8 mouse cellular contexts compared by ENCODE assay signal in genomic region chr13:51407541-51408217, GRCm38 (mm10). TPM values are rescaled to one million over a fixed set of nuclear protein-coding genes. Genes with fewer than 3 reads are reported as not detected.
DNase-seq lines count a peak whose midpoint lies in the region; ATAC-seq and TF ChIP-seq lines count a peak whose summit lies in the region.

No protein-coding gene starts in this region.

- H3K4me3 ChIP-seq in kidney, embryonic 14.5 days (ENCODE audit: low read length) = peak overlapping the region; percentile 53
- H3K4me3 ChIP-seq in embryonic facial prominence, embryonic 10.5 days = peak overlapping the region; percentile 70
- H3K4me3 ChIP-seq in hindbrain, embryonic 11.5 days (ENCODE audit: low read depth, low read length) = no peak overlapping the region
- no peak overlapping the region for H3K4me3 ChIP-seq in midbrain, postnatal 0 days (ENCODE audit: low read depth, low read length)

- 22% methylated on average over 13 of the region's 13 CpGs for WGBS in kidney, embryonic 14.5 days
- 19% methylated on average over 13 of the region's 13 CpGs for WGBS in embryonic facial prominence, embryonic 10.5 days
- WGBS in hindbrain, embryonic 11.5 days = 19% methylated on average over 13 of the region's 13 CpGs
- 39% methylated on average over 13 of the region's 13 CpGs for WGBS in midbrain, postnatal 0 days

- peak overlapping the region; percentile 66; the same call in 1 of the 2 replicates for H3K9ac ChIP-seq in kidney, embryonic 14.5 days (ENCODE audit: low read depth, low read length)
- H3K9ac ChIP-seq in hindbrain, embryonic 11.5 days (ENCODE audit: low read depth, low read length) = no peak overlapping the region
- 0 out of 2 replicates have a peak overlapping the region, but pooled peaks have one; percentile 33 for H3K9ac ChIP-seq in midbrain, postnatal 0 days (replicated peaks; ENCODE audit: low read length, poor library complexity, severe bottlenecking)

- peak; percentile 5; the same call in 1 of the 2 replicates for ATAC-seq in kidney, embryonic 14.5 days (ENCODE audit: low FRiP score, low TSS enrichment)
- ATAC-seq in hindbrain, embryonic 11.5 days (ENCODE audit: low FRiP score) = no peak; the same call in 1 of the 2 replicates
- ATAC-seq in midbrain, postnatal 0 days (ENCODE audit: low FRiP score) = no peak
- ATAC-seq in erythroblast, adult 5-6 weeks (replicated peaks; ENCODE audit: low FRiP score, poor library complexity, severe bottlenecking) = no peak

- no peak for TF ChIP-seq CTCF in midbrain, postnatal 0 days (IDR thresholded peaks at IDR 0.05)

- peak overlapping the region; percentile 66 for H3K4me2 ChIP-seq in kidney, embryonic 14.5 days (replicated peaks; ENCODE audit: low read depth, low read length)
- 0 out of 2 replicates have a peak overlapping the region, but pooled peaks have one; percentile 47 for H3K4me2 ChIP-seq in hindbrain, embryonic 11.5 days (replicated peaks; ENCODE audit: low read depth, low read length)
- no peak overlapping the region; the same call in 1 of the 2 replicates for H3K4me2 ChIP-seq in midbrain, postnatal 0 days (ENCODE audit: low read depth, low read length, poor library complexity, severe bottlenecking)

- H3K36me3 ChIP-seq in kidney, embryonic 14.5 days (ENCODE audit: control insufficient read depth, insufficient read depth, low read length) = no peaks in the 10 kb centered on the region
- no peaks in the 10 kb centered on the region for H3K36me3 ChIP-seq in embryonic facial prominence, embryonic 10.5 days (replicated peaks)
- no peaks in the 10 kb centered on the region for H3K36me3 ChIP-seq in hindbrain, embryonic 11.5 days (ENCODE audit: control insufficient read depth, insufficient read depth, low read length)
- no peaks in the 10 kb centered on the region for H3K36me3 ChIP-seq in midbrain, postnatal 0 days (ENCODE audit: insufficient read depth, low read length)

- no peaks in the 10 kb centered on the region for H3K9me3 ChIP-seq in kidney, embryonic 14.5 days (ENCODE audit: control insufficient read depth, low read length)
- no peaks in the 10 kb centered on the region for H3K9me3 ChIP-seq in embryonic facial prominence, embryonic 10.5 days
- no peaks in the 10 kb centered on the region for H3K9me3 ChIP-seq in hindbrain, embryonic 11.5 days (ENCODE audit: control insufficient read depth, low read length)
- no peaks in the 10 kb centered on the region for H3K9me3 ChIP-seq in midbrain, postnatal 0 days (ENCODE audit: low read length)

- no peak for DNase-seq in kidney, postnatal 25 days
- DNase-seq in embryonic facial prominence, embryonic 10.5 days (ENCODE audit: low spot score) = peak; percentile 31
- no peak for DNase-seq in hindbrain, embryonic 11.5 days (ENCODE audit: low spot score)
- DNase-seq in midbrain, postnatal 0 days (ENCODE audit: low spot score) = no peak
- no peak for DNase-seq in MN1 (ENCODE audit: low spot score)
- DNase-seq in cerebellum, adult 8-10 months = no peak

- H3K4me1 ChIP-seq in kidney, embryonic 14.5 days (ENCODE audit: control insufficient read depth, insufficient read depth, low read length) = 0 out of 2 replicates have a peak, but pooled peaks cover 9% of the 10 kb centered on the region
- H3K4me1 ChIP-seq in embryonic facial prominence, embryonic 10.5 days = peaks cover 64% of the 10 kb centered on the region
- peaks cover 10% of the 10 kb centered on the region; the same call in 1 of the 2 replicates for H3K4me1 ChIP-seq in hindbrain, embryonic 11.5 days (replicated peaks; ENCODE audit: control insufficient read depth, insufficient read depth, low read length)
- H3K4me1 ChIP-seq in midbrain, postnatal 0 days (ENCODE audit: insufficient read depth, low read length) = no peaks in the 10 kb centered on the region

- peaks cover 8% of the 10 kb centered on the region; the same call in 1 of the 2 replicates for H3K27me3 ChIP-seq in kidney, embryonic 14.5 days (ENCODE audit: control insufficient read depth, insufficient read depth, low read length)
- H3K27me3 ChIP-seq in embryonic facial prominence, embryonic 10.5 days (replicated peaks; ENCODE audit: low read depth, poor library complexity, severe bottlenecking) = peaks cover 46% of the 10 kb centered on the region
- peaks cover 9% of the 10 kb centered on the region for H3K27me3 ChIP-seq in hindbrain, embryonic 11.5 days (ENCODE audit: control insufficient read depth, insufficient read depth, low read length)
- peaks cover 12% of the 10 kb centered on the region for H3K27me3 ChIP-seq in midbrain, postnatal 0 days (ENCODE audit: insufficient read depth, low read length)

- peak overlapping the region; percentile 20 for H3K27ac ChIP-seq in kidney, embryonic 14.5 days (ENCODE audit: low read depth, low read length)
- H3K27ac ChIP-seq in embryonic facial prominence, embryonic 10.5 days (replicated peaks) = peak overlapping the region; percentile 89
- no peak overlapping the region for H3K27ac ChIP-seq in hindbrain, embryonic 11.5 days (ENCODE audit: low read depth, low read length)
- H3K27ac ChIP-seq in midbrain, postnatal 0 days (ENCODE audit: low read depth, low read length) = no peak overlapping the region

RNA-seq across cellular contexts. Expression of gene S1pr3, which starts 0.8 kb away (rescaled TPM):
- polyA plus RNA-seq in kidney, embryonic 14.5 days (2014; fragmentation: Nextera tagmentation; extraction: Ambion mirVana) = 24.9 and 51.9 TPM in 2 replicates
- 50.4 and 67.6 TPM in 2 replicates for polyA plus RNA-seq in embryonic facial prominence, embryonic 10.5 days (2016; fragmentation: Nextera tagmentation; extraction: Ambion mirVana)
- 46.8 and 48.5 TPM in 2 replicates for polyA plus RNA-seq in hindbrain, embryonic 11.5 days (2014; fragmentation: Nextera tagmentation; extraction: Ambion mirVana)
- total RNA-seq in midbrain, postnatal 0 days (2014; rRNA removed) = 9.5 and 9.6 TPM in 2 replicates
- polyA plus RNA-seq in midbrain, postnatal 0 days (2015; fragmentation: Nextera tagmentation; extraction: Ambion mirVana) = 7.0 and 7.3 TPM in 2 replicates
- total RNA-seq in erythroblast, adult 5-6 weeks (2015; ENCODE audit: low replicate concordance) = 0.38 and 0.84 TPM in 2 replicates
- 0.42 and 0.68 TPM in 2 replicates for total RNA-seq in erythroblast, adult 5-6 weeks (2017; ENCODE audit: low replicate concordance)

Comparison
In these comparisons a context has a peak if more than half of its experiments do, and no peak if none do; other contexts are left out.
1. H3K27ac ChIP-seq: peak in kidney, embryonic 14.5 days (single experiment) and embryonic facial prominence, embryonic 10.5 days (single experiment); none in hindbrain, embryonic 11.5 days (single experiment) and midbrain, postnatal 0 days (single experiment).
2. H3K4me3 ChIP-seq: peak in kidney, embryonic 14.5 days (single experiment) and embryonic facial prominence, embryonic 10.5 days (single experiment); none in hindbrain, embryonic 11.5 days (single experiment) and midbrain, postnatal 0 days (single experiment).